Mouse (Mus musculus): ENCODE data around the gene Tarsl2.

Gene Tarsl2

DNA sequence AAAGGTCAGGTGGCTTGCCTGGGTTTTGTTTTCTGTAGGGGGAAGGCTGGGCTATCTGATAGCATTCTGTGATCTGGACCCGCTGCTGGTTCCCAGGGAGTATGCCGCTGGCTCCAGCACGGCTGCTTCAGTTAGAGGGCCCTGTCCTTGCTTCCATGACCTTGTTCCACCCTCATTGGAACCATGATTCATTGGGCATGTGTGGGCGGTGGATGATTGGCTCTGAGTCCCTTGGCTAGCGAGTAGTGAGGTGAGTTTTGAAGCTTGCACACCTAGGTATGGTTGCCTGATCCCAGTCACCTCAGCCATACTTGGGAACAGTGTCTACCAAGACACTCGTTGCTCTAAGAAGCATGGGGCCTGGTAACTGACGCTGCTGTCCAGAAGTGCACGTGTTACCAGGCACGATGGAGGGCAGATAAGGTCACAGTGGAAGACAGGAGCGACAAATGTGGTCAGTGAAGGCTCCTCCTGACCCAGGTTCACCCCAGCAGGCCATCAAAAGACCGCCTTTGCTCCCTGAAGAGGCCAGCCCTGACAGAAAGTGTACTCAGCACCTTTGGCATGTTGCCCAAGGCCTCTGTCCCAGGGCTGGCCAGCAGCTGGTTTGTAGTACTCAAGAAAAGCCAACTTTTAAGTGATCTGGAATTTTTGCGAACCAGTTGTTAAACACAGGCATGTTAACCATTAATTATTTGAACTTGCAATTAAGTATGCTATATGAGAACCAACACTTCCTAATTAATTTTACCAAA, 92.8 kb downstream of the Tarsl2 start:
- CTCF ChIA-PET = no interaction called here
